Mouse (Mus musculus) kidney, postnatal 25 days (tissue): ENCODE data around the gene Ccdc148.

Experiments
- DNase-seq, 2 experiments: peaks; one replicate each; pipeline ENCODE4 v3.0.0; 2021; ENCODE audit warnings: mixed read lengths in 2 of 2

The Ccdc148 gene

DNA sequence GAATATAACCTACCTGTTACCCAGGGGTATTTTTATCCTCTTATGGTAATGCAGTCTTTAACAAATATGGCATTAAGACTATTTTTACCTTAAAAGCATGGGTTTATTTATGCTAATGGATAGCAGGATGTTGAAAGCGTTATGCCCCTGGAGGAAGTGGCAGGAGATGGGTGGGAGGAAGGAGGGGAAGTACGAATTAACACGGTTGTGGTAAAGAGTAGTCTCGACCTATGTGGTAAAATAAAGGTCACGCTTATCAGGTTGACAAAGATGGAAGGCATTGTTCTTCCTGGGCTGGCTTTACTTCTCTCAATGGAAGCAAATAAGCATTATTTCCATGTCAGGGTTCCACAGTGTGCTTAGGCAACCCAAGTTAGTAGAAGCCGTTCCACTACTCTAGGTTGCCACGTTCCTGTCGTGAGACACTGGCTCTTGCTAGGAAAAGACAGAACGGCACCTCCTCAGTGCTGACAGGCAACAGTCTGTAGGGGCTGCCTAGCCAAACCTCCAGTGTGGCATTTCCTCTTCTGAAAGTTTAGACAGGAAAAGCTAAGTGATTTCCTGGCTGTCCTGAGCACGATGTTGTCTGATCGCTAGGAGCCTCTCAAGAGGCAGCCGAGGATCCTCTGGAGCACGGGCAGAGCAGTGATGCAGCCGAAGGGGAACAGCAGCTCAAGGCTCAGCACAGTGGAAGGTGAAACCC, 253.5 kb downstream of the Ccdc148 start:
- DNase-seq = peak in 1 of 2 experiments; percentile 3

DNA sequence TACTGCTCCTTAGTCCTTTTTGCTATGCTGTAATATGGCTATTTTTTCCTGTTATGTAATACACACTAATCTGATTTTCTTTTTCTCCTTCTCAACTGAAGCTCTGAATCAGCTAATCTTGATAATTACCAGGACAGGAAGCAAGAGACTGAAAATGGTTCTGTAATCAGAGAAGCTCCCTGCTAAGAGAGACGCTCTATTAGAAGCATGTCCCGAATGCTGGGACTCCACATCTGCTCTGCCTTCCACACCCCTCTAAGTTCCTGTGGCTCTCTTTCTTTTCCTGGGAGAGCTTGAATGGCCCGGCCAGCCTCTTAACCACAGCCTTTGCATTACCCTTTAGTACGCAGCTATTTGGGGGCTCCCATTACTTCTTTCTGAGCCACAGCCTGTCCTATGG, 255.4 kb downstream of the Ccdc148 start:
- DNase-seq = no peak

DNA sequence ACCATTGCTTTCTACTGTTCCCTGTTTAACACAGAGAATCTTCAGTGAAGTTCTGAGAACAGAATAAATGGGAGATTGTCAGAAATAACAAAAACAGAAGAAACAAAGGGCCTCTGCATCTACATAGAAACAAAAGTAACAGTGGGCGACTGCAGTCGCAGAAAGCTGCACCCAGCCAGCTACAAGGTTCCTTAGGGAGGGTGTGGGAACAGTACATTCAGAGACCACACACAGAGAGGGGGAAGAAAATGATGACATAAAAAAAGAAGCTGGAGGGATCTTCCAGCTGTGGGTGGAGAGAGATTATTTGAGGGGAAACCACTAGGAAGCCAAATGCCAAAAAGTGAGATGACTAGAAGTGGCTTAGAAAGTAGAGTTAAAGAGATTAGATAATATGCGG, 280.6 kb downstream of the Ccdc148 start:
- DNase-seq = no peak

DNA sequence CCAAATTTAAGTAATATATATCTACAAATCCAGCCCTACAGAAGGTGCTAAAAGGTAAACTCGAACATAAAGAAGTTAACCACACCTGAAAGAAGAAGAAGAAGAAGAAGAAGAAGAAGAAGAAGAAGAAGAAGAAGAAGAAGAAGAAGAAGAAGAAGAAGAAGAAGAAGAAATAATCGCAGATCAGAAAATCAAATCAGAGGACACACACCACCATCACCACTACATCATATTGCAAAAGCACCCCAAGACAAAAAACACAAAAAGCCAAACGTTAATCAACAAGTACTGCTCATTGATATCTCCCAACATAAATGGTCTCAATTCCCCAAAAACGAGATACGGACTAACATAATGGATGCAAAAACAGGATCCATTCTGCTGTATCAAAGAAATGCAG, 301.3 kb downstream of the Ccdc148 start, which contains the start of gene Gm11099:
TSS of gene Gm11099 (plus strand) at position 301 of the 400 bp plus-strand sequence.
- no peak for DNase-seq

DNA sequence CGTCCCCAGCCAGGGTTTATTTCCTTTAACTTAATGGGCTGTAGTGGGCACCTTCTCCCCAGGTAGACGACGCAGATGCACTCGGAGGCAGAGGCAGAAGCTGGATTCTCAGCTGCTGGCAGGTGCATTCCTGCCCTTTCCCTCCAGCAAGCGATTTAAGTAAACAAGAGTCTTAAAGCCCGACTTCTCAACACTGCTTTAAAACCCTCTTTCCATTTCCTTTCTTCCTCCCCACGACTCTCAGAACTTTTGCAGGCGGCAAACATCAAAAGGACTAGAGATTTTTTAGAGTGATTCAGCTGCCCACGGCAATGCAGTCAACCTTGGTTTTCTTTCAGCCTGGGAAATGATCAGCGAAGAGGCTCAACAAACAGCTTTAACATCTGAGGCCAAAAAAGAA, 316.0 kb downstream of the Ccdc148 start:
- no peak for DNase-seq

DNA sequence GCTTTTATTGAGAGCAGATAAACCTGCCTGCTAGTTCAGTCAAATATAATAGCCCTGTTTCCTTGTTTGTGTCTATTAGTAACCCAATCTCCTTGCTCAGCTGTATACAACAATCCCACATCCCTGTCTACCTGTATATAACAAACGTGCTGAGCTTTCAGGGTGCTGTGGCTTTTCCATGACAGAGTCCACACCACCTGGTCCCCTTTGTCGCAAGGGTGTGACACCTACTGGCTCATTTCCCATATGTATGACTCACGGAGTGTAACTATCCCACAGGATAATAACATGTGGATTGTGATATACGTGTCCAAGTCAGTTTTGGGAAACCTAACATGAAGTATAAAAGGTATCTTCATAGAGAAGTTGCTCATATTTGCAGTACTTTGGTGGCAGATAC, 318.0 kb downstream of the Ccdc148 start:
- no peak for DNase-seq

DNA sequence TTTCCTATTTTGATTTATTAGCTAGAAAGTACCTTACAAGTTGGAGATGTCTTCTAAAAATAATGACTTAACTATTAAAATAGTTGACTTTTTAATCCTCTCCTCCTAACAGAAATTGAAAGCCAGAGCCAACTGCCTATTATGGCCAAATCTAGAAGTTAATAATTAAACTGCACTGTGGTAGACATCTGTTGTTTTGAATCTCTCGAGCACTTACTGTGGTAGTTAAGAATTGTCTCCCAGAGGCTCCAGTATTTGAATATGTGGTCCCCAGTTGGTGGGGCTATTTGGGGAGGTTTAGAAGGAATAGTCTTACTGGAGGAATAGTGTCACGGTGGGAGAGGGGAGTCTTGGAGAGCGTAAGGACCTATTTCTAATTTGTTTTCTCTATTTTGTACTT, 319.5 kb downstream of the Ccdc148 start:
- no peak for DNase-seq

DNA sequence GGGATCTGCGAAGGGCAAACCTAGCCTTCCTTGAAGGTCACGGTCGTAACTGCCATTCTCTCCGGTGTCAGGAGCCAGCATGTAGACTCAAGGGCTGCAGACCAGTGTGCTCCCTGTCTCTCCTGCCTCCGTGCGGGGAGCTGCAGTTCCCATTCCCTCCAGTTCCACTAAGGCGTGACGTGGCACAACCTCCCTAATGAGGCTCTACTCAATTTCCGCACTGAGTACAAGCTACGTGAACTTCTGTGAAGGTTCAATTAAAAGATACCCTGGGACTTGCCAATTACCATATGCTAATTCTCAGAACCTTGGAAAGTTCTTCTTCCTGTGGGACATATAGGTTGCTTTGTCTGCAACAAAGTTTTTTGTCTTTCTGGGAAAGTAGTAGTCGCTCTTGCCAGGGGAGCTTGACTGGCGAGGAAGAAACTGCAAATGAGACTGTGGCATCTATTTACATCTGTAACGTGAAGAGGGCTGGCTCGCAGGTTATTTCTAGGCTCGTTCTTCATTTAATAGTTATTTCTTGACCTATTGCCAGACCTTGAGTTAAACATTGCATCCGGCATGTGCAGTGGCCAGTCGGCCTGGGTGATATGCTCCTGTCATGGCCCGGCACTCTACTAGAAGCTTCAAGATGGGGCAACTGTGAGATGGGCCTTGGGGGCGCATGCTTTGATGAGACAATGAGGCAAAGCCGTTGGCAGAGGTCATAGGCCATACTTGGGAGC, 328.1 kb downstream of the Ccdc148 start:
- peak; percentile 53 to 81 for DNase-seq

DNA sequence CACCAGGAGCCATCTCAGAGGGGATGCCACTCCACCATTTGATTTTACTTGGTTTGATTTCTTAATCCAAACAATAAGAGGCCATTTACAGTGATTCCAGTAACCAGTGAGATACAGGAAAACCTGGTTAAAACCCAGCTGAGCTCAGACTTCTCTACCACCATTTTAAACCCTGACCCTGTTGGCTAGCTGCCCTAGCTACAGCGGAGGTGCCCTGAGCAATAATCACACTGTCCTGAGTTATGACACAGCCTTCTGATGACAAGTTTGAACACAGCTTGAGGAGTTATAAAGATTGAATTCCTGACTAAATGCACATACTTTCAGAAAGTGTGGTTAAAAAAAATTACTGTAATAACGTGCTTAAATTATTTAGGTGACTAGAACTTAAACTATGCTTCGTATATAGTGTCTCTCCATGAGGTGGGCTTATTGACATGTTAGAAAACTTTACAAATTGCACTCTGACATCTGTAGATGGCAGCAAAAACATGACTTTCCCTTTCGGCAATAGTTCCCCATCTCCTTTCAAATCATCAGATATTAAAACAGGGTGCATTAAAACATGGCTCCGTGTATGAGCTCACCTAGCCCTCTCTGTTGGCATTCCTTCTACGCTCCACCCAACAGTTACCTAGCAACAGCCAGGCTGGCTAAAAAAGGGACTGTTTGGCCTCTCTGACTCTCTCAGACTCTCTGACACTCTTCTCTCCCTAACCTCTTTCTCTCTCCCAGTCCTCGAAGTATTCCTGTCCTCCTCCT, 330.3 kb downstream of the Ccdc148 start:
- DNase-seq = peak; percentile 58 to 80

DNA sequence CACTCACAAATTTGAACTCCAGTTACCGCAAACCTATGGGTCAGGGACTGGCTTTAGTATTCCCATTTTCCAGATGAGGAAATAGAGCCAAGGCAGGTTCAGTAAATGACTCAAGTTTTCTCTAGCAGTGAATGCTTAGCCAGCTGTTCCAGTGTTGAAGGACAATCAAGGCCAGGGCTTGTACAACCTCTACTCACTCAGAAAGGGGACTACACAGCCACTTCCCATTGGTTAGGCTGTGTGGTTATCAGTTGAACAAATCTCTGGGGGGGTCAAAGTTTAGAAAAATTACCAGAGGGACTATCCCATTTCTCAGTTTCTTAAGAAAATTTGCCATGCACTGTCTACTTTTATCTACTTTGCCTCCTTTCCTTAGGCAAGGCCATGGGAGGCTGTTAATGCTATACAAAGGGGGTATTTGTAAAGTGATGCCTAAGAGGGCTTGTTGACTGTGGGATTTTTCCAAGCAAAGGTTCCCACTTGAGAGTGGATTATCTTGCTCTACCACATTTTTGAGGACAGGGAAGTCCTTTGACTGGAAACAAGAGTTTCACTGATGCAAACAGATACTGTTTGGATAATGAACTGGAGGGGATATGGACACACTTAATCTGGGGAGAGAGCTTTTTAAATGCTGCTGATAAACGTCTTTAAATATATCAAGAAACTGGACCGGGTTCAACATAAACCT, 331.4 kb downstream of the Ccdc148 start:
- no peak for DNase-seq

DNA sequence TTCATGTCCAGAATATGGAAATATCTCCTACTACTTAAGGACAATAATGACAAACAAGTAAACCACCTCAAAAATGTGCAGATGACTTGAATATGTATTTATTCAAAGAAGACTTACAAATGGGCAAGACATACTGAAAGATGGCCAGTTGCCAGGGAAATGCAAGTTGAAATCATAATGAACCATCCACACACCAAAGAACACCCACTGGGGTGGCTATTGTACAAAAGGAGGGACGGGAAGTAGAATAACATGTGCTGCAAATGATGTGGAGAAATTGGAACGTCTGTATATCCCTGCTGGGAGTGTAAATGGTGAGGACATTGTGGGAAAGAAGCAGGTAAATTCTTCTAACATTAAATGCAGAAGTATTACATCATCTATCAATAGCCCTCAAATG, 347.5 kb downstream of the Ccdc148 start:
- no peak for DNase-seq

DNA sequence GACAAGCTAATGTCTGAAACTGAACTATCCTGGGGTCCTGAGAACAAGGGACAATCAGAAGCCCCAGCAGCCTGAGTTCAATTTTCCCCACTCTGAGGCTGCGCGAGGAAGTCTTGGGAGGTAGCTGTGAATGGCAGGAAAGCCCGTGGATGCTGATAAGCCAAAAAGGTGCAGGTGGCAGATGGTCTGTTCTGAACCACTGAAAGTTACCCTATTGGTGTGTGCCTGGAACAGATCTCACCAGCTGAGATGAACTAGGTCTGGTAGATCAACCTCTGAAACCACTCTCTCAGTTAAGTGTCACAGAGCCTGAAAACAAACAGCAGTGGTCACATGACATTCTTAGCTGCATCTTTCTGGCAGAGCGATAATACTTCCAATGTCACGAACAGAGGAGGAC, 360.9 kb downstream of the Ccdc148 start:
- DNase-seq = no peak

DNA sequence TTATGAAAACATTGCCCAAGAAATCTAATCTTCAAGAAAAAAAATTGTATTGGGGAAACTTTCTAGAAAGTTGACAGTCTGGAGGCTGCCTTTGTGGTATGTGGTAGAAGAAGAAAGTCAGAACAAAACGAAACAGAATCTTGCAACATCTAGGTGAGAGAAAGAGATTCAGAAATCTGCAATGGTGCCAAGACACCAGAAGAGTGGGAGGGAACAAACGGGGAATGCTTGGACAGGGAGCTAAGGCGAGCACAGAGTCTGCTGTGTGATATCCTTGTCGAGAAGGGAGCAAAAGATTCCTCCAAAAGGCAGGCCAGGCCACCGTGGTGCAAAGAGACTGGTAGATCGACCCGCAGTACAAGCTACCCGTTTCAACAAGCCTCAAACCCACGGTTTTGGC, 361.4 kb downstream of the Ccdc148 start:
- no peak for DNase-seq

DNA sequence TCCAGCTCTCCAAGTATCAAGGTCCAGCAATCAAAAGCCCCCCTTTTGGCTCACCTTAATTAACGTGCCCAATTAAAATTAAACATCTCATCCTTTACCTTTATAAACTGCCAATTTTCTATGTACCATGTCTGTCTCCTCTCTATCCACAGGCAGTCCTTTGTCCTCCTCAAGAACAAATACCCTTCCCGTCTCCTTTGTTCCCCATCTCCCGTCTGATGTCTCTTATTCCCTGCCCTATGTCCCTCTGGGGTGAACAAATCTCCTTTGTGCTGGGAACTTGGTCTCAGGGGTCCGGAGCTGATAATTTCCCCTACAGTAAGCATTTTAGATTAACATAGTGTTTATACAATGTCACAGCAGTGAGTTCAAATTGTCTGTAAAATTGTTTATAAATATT, 363.0 kb downstream of the Ccdc148 start:
- no peak for DNase-seq

DNA sequence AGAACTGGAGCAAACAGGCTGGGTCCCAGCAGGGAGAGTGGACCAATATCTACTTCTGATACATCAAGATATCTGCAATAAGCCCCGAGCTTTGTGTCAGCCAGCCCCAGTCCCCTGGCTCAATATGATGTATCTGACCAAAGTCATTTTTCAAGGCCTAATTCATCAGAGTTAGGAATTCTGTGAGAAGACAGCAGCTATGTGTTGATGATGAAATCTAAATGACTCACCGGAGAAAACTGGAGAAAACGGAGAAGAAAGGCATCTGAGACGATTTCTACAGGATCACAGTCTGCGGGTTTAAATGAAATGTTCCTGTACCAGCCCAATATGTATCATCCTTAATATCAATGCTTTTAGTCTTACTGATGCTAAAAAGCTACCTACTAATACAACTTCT, 365.1 kb downstream of the Ccdc148 start:
- no peak for DNase-seq

DNA sequence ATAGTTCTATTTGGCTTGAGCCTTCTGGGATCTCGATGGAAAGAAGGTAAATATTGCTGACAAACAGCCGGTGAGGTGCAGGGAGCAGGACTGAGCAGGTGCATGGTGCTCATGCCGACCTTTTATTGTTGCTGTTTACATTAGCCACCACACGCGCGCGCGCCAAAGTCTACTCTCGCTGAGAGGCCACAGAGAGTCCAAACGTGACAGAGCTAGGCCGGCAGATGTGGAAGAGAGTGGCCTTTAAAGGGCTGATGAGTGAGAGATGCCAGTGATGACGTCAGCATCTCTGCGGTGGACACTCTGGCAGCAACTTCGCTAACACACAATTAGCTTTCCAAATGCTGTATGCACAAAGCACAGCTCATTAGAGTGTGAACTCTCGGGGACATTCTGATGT, 366.0 kb downstream of the Ccdc148 start:
- no peak for DNase-seq

DNA sequence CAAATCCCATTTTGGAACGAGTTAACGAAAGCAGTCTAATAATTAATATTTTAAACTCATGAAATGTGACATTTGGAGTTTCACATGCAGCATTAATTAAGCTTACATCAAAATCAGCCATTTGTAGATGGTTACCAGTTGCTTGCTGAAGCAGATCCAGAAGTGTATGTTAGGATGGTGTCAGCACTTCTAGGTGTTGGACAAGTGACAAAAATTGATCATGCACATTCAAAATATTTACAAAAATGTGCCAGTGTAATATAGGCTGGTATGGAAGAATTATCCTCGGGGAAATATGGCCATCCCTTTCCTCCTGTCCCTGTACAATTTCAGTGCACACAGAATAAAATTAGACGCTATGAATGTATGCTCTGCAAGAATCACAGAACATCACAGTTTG, 370.1 kb downstream of the Ccdc148 start:
- no peak for DNase-seq

DNA sequence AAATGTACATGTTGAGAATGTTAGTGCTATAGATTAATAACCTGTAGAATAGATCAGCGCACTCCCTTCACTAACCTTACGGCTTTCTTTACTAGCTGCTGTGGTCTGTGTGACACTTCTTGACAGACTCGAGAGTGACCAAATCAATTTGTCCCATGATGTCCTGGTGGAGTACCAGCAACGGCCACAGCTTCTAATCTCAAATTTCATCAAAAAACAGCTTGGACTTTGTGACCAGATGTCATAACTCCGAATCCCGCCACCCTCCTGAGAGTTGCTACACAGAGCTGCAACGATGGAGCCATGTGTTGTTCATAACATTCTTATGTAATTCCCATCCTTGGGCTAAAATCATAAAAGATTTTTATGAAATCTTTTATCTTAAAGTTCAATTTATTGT, 370.5 kb downstream of the Ccdc148 start:
- DNase-seq = no peak

DNA sequence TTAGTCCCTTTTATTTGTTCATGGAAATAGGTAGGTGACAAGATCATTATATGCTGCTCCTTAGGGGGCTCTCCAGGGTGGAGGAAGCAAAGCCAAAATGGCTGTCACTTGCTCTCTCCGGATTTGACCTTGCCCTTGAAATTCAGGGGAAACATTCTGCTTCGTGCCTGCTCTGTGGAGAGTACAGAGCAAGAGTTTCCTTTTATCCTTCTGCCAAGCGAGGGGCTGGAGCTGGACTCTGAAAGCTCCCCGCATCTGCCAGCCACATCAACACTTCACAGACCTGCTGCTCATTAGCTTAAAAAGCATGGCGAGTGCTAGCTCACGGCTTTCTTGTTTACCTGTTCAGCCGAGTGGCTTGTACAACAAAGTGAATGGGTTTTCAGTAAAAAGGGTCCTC, 373.1 kb downstream of the Ccdc148 start:
- no peak for DNase-seq

DNA sequence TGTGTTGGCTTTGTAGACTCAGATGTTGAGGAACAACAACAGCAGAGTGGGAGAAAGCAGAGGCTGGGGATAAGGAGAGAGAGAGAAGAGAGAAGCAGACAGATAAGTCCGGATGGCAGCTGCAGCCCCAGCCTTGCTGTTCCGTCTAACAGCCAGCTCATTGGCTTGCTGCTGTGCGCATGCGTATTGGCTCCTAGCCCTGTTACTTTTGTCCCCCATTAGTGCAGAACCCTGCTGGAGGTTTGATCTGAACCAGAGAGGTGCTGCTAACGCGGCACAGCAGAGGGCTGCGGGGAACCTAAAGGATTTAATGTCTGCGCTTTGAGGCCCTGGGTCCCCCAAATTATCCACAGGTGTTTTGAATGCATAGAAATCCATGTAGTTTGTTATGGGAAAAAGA, 373.8 kb downstream of the Ccdc148 start:
- DNase-seq = no peak

DNA sequence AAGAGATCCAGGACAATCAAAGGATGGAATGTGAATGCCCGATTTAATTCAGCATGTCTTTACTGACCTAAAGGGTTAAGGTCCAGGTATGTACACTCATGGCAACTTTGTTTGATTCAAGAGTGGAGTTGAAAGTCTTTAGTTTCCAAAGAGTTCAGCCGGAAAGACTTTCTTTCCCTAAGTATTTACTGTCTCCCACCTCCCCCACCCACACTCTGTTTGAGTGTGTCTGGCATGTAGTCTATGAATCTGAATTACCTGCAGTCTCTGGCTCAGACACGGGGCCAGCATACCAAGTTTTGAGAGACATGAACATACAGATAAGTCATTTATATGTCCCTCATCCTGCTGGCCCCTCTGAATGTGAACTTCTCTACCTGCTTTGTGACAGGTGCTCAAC, 374.3 kb downstream of the Ccdc148 start:
- DNase-seq = no peak

DNA sequence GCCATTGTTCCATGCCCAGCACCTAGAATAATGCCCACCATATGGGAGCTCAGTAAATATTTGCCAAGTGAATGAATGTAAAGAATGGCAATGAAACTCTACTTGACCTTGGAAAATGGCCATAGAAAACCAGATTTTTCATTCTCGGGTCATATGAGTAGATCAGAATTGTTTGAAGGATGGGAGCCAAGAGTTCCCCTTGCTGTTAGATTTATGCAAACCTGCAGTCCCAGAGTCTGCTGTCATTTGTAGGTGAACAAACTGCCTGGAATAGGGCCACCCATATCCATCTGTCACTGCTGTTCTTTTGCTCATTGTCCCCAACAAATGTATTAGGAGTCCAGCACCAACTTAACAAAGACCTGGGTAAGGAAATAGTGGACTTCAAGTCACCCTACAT, 377.0 kb downstream of the Ccdc148 start:
- no peak for DNase-seq

DNA sequence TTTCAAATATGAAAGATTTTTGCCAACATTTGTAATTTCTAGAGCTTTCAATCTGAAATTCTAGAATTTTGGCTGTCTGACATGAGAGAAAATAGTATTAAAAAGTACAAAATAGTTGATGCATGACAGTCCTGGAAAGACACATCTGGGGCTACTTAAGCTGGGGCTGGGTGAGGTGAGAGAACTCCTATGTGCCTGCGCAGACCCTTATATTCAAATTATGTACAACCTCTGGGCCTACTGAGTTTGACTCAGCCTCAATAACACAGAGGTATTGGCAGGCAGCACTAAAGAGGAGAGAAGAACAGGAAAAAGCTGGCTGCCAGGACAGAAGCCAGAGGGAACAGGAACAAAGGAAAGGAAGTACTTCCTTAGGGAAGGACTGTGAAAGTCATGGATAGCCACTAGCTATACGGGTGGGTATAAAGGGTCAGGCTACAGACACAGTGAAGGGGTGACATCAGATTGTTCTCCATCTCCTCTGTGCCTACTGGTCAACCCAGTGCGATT, 381.4 kb downstream of the Ccdc148 start:
- DNase-seq = no peak
